Mouse (Mus musculus): ENCODE measurements around the gene Krtap19-2.

Gene Krtap19-2

GRCm38 (mm10) chr16:88874169-88874568, at the start of gene Krtap19-2:
Krtap19-2 (minus strand) TSS chr16:88874269.
- DNase-seq (ENCODE audit: low spot score in 2 of 2), result no peak

- no peak for DNase-seq (ENCODE audit: low spot score in 2 of 2)
These were observed 22.3 kb upstream of the Krtap19-2 start, which contains the start of gene Krtap19-5 for GRCm38 (mm10) chr16:88896357-88896756. Krtap19-5 (minus strand) TSS chr16:88896457.

DNA sequence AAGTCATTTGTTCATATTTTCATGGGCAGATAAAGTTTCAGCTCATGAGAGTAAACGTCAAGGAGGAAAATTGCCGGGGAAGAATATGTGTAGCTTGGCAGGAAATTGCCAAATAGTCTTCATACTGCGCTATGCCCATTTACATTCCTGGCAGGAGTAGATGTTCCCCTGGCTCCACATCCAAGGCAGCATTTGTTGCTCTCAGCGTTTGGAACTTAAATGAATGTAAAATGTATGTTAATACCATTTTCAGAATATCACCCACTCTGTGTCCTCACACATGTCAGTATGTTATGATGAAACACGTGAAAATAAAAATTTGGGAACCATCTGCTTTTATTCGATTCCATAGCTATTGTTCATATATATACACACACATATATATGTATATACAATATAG, 12.8 kb upstream of the Krtap19-2 start:
- DNase-seq (ENCODE audit: low spot score in 2 of 2), result no peak

GRCm38 (mm10) chr16:88884989-88885388, 10.9 kb upstream of the Krtap19-2 start, which contains the start of gene Krtap19-4:
Krtap19-4 (minus strand) TSS chr16:88885089.
- no peak for DNase-seq (ENCODE audit: low spot score in 2 of 2)

DNA sequence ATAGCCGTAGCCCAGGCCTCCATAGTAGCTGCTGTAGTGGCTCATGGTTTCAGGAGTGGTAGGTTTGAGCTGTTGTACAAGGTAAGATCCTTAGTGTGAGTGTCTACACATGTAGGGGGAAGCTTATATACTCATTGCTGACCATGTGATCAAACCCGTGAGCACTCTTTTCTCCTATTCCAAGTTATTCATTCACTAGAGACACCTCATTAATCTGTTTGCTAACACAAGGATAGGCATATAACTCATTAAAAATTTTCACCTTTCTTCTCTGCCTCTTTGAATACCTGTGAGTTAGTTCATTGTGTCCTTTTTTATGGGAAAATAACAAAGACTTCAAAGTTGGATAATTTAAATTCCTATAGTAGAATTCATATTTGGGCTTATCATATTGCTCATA, 3.9 kb upstream of the Krtap19-2 start, which contains the start of gene Krtap19-3:
Gene Krtap19-3, minus strand, starts transcription at position 101 of the 400 bp plus-strand sequence.
- no peak for DNase-seq (ENCODE audit: low spot score in 2 of 2)

DNA sequence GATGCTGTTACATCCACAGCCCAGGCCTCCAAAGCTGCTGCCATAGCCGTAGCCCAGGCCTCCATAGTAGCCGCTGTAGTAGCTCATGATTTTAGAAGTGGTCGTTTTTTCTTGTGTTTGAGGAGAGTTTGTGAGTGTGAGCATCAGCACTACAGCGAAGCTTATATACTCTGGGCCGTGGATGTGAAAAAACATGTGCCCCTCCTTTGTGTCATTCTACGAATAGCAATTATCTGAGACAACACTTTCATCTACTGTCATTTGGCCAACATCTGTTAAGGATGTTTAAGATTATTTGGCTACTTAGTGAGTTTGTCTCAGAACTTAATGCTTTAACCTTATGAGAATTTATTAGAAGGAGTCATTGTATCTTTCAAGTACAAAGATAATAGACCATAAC, 4.8 kb downstream of the Krtap19-2 start, which contains the start of gene Krtap19-1:
Gene Krtap19-1, minus strand, starts transcription at position 101 of the 400 bp plus-strand sequence.
- no peak for DNase-seq (ENCODE audit: low spot score in 2 of 2)

DNA sequence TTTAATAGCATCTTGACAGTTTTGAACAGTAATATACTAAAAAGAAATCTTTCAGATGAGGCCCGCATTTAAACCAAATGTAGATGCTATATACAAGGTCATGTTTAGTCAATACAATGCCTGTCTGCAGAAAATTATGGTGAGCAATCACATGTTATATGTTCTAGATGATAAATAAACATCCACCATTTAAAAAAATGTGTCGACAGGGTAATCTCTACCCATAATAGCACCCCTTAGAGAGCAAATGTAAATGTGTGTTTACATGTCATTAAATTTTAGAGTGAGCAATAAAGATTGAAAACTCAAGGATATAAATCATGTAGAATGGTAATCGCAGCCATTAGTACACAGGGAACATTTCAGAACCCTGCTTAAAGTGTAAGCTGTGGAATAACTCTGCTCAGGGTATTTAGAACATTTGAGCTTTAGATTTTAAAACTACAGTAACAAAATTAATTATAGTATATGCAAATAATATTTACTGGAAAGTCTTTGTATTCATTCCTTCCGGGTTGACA, 9.1 kb downstream of the Krtap19-2 start:
- DNase-seq (ENCODE audit: low spot score in 2 of 2), result no peak

DNA sequence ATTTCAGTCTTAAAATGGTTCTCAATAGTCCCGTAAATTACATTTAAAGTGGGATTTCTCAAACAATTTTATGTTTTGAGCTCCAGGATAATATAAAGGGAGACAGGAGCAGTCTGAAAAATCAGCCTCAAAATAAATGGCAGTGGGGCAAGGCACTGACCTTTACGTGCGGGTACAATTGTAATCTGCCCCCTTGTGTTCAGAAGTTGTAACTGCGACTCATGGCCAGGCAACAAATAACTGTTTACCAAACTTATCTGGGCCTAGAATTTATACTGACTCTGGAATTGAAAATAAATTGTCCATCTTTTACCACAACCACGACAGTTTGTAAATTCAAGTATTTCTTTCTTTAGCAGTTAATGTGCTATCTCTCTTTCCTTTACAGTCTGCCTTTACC, 22.6 kb downstream of the Krtap19-2 start:
- no peak for DNase-seq (ENCODE audit: low spot score in 2 of 2)

GRCm38 (mm10) chr16:88848558-88848957, 25.5 kb downstream of the Krtap19-2 start:
- DNase-seq (ENCODE audit: low spot score in 2 of 2), result no peak

GRCm38 (mm10) chr16:88847363-88847762, 26.7 kb downstream of the Krtap19-2 start:
- no peak for DNase-seq (ENCODE audit: low spot score in 2 of 2)

DNA sequence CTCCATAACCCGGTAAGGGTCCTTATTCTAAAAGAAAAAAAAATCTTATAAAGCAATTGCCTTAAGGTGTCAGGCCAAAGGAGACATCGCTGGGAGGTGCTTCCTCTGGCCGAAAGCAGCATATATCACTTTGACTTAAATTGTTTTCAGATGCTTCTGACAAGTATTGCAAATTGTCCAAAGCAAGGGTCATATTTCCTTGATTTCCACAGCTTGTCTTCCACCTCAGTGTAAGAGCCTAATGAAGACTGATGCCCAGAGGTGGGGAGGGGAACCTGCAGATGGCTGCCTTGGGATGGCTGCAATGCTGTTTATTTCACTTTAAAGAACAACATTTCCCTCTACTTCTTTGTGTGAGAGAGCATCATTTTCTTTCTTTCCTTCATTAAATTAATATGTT, 47.1 kb downstream of the Krtap19-2 start:
- no peak for DNase-seq (ENCODE audit: low spot score in 2 of 2)

DNA sequence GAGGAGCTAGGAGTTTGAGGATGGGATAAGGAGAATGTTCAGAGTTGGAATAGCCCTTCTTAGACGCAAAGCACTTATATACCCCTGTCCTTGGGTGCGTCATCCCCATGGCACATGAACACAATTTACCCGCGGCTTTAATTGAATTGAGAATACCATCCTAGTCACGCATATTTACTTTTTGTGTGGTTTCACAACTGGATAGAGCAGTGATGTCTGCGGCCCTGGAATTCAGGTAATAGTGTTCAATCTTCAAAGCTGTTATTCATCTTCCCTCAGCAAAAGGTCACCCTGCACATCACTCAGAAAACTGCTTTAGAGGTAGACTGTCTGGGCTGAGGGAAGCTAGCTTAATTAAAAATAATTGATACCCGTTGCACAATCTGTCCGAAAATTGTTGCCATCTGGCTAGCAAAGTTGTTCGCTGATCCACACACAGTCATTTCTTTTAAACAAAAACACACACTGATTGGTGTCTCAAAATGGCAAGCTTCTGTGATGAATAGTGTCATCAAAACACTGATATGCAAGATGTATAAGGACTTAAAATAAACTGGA, 47.9 kb downstream of the Krtap19-2 start, which contains the start of gene Krtap14:
Gene Krtap14, minus strand, starts transcription at position 51 of the 558 bp plus-strand sequence.
- DNase-seq (ENCODE audit: low spot score in 2 of 2), result no peak

DNA sequence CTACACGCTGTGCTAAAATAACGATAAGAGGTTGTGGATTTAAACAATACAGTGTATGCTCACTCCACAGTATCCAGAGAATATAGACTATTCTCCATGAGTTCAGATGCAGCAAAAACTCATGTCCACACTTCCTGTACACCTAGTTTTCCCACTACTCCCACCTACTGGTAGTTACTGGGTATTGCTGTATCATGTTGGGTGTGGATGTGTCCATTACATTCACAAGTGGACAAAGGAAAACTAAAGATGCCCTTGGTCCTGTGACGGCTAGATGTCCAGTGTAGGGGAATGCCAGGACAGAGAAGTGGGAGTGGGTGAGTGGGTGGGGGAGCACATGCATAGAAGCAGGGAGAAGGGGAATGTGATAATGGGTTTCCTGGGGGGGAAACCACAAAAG, 50.3 kb downstream of the Krtap19-2 start:
- DNase-seq (ENCODE audit: low spot score in 2 of 2), result no peak

Data from heart, adult 9 months (tissue).